Mouse (Mus musculus) liver, postnatal 0 days (tissue): ENCODE results near the gene Gm10277.

Experiments
- CTCF ChIP-seq: sonication (generic); IDR thresholded peaks from 2 replicates; pipeline ENCODE4 v1.5.1; 2016; ENCODE audit warnings: antibody characterized with exemption, low read depth
- EP300 ChIP-seq: IDR thresholded peaks from 2 replicates; pipeline ENCODE4 v1.6.1; 2016; ENCODE audit warnings: antibody characterized with exemption, low read depth, mild to moderate bottlenecking

- peak; percentile 98 for TF ChIP-seq CTCF
- no peak for TF ChIP-seq EP300
Observed at GRCm38 (mm10) chr11:77827241-77827995, 39.9 kb upstream of the Gm10277 start.
